Mouse (Mus musculus): Measurements from ENCODE around the gene Nr2c2.
A peak's percentile ranks its signal among the peaks of the same experiment; 100 is the strongest.

The Nr2c2 gene

GRCm38 (mm10) chr6:92183621-92184131, 92.5 kb downstream of the Nr2c2 start, which contains the start of gene Mrps25:
Gene Mrps25, minus strand, starts transcription at chr6:92184033.
- no peak for TF ChIP-seq GATA4 (IDR thresholded peaks at IDR 0.05; ENCODE audit: insufficient replicate concordance, low read length)

- no peak for TF ChIP-seq GATA4 (IDR thresholded peaks at IDR 0.05; ENCODE audit: insufficient replicate concordance, low read length)
Measured at GRCm38 (mm10) chr6:92184178-92184577, 93.0 kb downstream of the Nr2c2 start.

- TF ChIP-seq GATA4 (IDR thresholded peaks at IDR 0.05; ENCODE audit: insufficient replicate concordance, low read length) = no peak
Measured at GRCm38 (mm10) chr6:92199414-92199813, 108.2 kb downstream of the Nr2c2 start.

GRCm38 (mm10) chr6:92214055-92214772, 123.0 kb downstream of the Nr2c2 start:
- no peak for TF ChIP-seq GATA4 (IDR thresholded peaks at IDR 0.05; ENCODE audit: insufficient replicate concordance, low read length)

- peak; percentile 57; the same call in 1 of the 2 replicates for TF ChIP-seq GATA4 (IDR thresholded peaks at IDR 0.05; ENCODE audit: insufficient replicate concordance, low read length)
Measured at GRCm38 (mm10) chr6:92214773-92215449, 123.7 kb downstream of the Nr2c2 start, which contains the start of gene Rbsn. Gene Rbsn, minus strand, starts transcription at chr6:92214925.

GRCm38 (mm10) chr6:92219445-92219844, 128.3 kb downstream of the Nr2c2 start:
- no peak for TF ChIP-seq GATA4 (IDR thresholded peaks at IDR 0.05; ENCODE audit: insufficient replicate concordance, low read length)

GRCm38 (mm10) chr6:92221604-92222003, 130.4 kb downstream of the Nr2c2 start:
- TF ChIP-seq GATA4 (IDR thresholded peaks at IDR 0.05; ENCODE audit: insufficient replicate concordance, low read length) = no peak

GRCm38 (mm10) chr6:92222021-92222420, 130.8 kb downstream of the Nr2c2 start:
- no peak for TF ChIP-seq GATA4 (IDR thresholded peaks at IDR 0.05; ENCODE audit: insufficient replicate concordance, low read length)
